Mouse (Mus musculus) thymus, postnatal 4 days (tissue): ENCODE measurements around the gene Trmt44.

ENCODE experiments used
- DNase-seq: peaks from one replicate; pipeline ENCODE4 v3.0.0; 2021

The Trmt44 gene

GRCm38 (mm10) chr5:35574653-35575599 is at the start of gene Trmt44:
TSS of gene Trmt44 (minus strand) at chr5:35575070.
- DNase-seq = peak; percentile 92

GRCm38 (mm10) chr5:35623831-35624230 is 49.0 kb upstream of the Trmt44 start:
- DNase-seq = no peak

- DNase-seq = no peak
Measured at GRCm38 (mm10) chr5:35621114-35621513, 46.2 kb upstream of the Trmt44 start.

GRCm38 (mm10) chr5:35616943-35617342 is 42.1 kb upstream of the Trmt44 start:
- no peak for DNase-seq

GRCm38 (mm10) chr5:35612722-35613121 is 37.9 kb upstream of the Trmt44 start:
- DNase-seq = no peak

GRCm38 (mm10) chr5:35611900-35612299 is 37.0 kb upstream of the Trmt44 start:
- DNase-seq = no peak

- DNase-seq = no peak
Measured at GRCm38 (mm10) chr5:35611170-35611569, 36.3 kb upstream of the Trmt44 start.

GRCm38 (mm10) chr5:35610381-35610780 is 35.5 kb upstream of the Trmt44 start:
- DNase-seq = no peak

- no peak for DNase-seq
Measured at GRCm38 (mm10) chr5:35609971-35610370, 35.1 kb upstream of the Trmt44 start.

- no peak for DNase-seq
Measured at GRCm38 (mm10) chr5:35609381-35609780, 34.5 kb upstream of the Trmt44 start.

GRCm38 (mm10) chr5:35608559-35608958 is 33.7 kb upstream of the Trmt44 start:
- no peak for DNase-seq

- DNase-seq = no peak
Measured at GRCm38 (mm10) chr5:35607784-35608183, 32.9 kb upstream of the Trmt44 start.

- no peak for DNase-seq
Measured at GRCm38 (mm10) chr5:35606800-35607199, 31.9 kb upstream of the Trmt44 start.

GRCm38 (mm10) chr5:35605355-35605754 is 30.5 kb upstream of the Trmt44 start:
- no peak for DNase-seq

- DNase-seq = no peak
Measured at GRCm38 (mm10) chr5:35601526-35601925, 26.7 kb upstream of the Trmt44 start.

- DNase-seq = no peak
Measured at GRCm38 (mm10) chr5:35600233-35600632, 25.4 kb upstream of the Trmt44 start.

- no peak for DNase-seq
Measured at GRCm38 (mm10) chr5:35596169-35597160, 21.6 kb upstream of the Trmt44 start.

- DNase-seq = peak; percentile 81
Measured at GRCm38 (mm10) chr5:35595706-35596105, 20.8 kb upstream of the Trmt44 start.

- no peak for DNase-seq
Measured at GRCm38 (mm10) chr5:35594768-35595167, 19.9 kb upstream of the Trmt44 start.

GRCm38 (mm10) chr5:35593272-35593671 is 18.4 kb upstream of the Trmt44 start:
- DNase-seq = no peak

- no peak for DNase-seq
Measured at GRCm38 (mm10) chr5:35592824-35593223, 18.0 kb upstream of the Trmt44 start.

- DNase-seq = peak; percentile 45
Measured at GRCm38 (mm10) chr5:35592081-35592736, 17.3 kb upstream of the Trmt44 start.

GRCm38 (mm10) chr5:35591497-35591896 is 16.6 kb upstream of the Trmt44 start:
- no peak for DNase-seq
